Mouse (Mus musculus) adrenal gland, adult 18-20 months (tissue): ENCODE data around the gene Rab27a. TPM values are rescaled to one million over a fixed set of nuclear protein-coding genes. Genes with fewer than 3 reads are reported as not detected.
"Not testable (repeated sequence)": the region's sequence is repeated elsewhere in the genome, so short reads cannot be mapped to it uniquely, and the experiment has no call there.

ENCODE experiments used
- DNase-seq, 2 experiments: peaks; one replicate each; pipeline ENCODE4 v3.0.0; 2021 to 2022; ENCODE audit warnings: low spot score in 2 of 2
- total RNA-seq, 2 experiments: library from RNA; stranded (reverse); gene quantifications; 1 replicate in 1 of 2; 2 replicates in 1 of 2; pipeline ENCODE4 v1.2.3; 2021

Gene Rab27a
- total RNA-seq, 2 experiments from 2014 or later, result 22.9 to 29.6 TPM

DNA sequence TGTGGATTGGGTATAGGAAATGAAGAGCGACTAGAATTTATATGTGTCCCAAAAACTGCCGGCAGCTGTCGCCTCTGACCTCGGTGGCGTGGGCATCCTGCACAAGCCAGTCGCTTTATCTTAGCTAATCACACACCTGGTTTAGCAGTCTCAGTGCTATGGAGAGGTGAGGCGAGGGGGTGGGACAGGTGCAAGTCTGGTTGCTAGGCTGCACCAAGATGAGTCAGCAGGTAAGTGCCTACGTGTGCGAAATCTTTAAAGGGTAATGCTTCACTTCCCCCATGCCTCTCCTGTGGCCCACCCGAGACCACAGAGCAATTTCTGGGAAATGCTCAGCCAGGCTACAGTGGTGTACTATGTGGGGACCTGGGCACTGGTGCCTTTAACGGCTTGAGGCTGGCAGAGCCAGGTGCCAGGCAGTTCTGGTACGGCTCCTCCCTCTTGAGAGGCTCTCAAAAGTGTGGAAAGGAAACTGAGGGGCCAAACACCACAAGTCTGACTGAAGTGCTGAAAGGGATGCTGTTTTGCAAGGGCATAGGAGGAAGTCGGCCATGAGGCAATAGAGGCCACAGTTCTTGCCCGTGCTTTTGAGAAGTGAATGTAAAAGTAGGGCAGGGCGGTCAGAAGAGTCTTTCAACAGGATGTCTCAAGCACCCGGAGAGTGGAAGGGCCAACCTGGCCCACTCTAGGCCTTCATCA is 44.7 kb downstream of the Rab27a start:
- no peak for DNase-seq

DNA sequence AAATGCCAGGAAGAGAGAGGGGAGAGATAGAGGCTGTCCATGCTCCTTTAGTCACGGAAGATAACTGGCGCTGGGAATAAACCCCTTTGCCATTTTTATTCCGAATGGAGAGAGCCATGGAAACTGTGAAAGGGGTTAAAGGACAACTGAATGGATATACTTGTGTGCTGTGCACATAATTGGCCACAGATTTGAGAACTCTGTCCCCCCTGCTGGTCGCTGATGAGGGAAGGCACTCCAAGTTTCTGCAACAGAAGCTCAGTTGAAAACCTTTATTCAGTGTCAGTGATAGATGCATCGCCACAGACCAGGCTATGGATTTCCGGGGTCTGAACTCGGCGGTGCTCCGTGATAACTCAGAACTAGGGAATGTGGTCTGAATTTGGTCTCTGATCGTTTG is 45.5 kb downstream of the Rab27a start:
- DNase-seq, result no peak

DNA sequence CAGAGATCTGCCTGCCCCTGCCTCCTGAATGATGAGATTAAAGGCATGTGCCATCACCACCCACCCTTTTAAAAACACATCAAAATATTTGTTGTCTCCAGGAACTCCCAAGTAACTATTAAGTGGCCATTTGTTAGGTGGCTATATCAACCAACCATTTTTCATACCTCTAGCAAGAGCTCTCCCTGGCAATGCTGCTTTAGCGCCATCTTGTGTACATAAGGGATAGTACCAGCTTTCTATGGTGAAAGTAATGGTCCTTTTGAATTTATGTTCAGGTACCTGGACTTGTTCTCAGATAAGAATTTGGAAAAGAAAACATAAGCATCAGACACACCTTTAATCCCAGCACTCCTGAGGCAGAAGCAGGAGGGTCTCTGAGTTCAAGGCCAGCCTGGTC is 47.1 kb downstream of the Rab27a start:
- DNase-seq, result no peak

DNA sequence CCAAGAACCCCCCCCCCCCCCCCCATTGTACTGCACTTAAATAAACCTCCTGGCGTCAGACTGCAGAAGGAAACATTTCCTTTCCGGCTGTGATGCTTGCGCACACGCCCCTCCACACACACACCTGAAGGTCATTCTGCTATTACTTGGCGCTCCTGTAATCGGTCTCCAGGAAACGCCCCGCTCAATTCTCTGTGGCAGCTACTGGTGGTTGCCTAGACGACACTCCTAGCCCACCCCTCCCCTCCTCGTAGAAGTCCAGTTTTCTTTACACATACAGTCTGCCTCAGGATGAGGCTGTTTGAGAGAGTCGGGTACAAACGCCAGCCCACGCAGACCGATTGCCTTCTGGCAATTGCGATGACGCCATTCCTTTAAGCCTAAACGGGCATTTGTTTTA is 49.9 kb downstream of the Rab27a start:
- DNase-seq, result no peak

DNA sequence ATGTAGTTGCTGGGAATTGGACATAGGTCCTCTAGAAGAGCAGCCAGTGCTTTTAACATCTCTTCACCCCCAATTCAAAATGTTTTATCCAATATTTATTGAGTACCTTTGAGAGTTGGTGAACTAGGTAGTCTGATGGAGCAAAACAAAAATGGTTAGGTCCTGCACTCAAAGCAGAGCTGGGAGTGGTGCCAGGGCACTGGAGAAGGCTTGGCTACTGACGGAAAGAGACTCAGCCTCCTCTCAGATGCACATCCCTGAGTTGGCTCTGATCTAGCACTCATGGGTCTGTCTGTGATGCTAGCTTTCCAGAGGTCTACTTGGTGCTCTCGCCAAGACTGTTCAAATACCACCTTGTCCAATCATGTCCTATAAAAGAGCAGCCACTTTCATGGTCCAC is 53.2 kb downstream of the Rab27a start:
- DNase-seq, result no peak

DNA sequence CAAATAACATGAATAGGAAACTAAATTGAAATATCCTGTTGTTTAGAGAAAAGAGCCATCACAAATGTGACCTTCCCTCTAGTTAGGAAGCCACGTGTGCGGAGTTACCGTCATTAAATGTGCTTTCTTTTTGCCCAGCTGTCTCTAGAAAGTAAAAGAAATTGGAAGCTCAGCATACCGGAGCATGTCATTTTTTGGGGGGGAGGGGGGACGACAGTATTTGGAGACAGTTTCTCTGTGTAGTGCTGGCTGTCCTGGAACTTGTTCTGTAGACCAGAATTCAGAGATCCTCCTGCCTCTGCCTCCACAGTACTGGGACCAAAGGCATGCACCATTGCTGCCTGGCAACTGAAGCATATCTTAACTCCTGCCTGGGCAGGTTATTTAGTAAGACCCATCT is 56.9 kb downstream of the Rab27a start, which contains the start of gene Khdc3:
Gene Khdc3, plus strand, starts transcription at position 301 of the 400 bp plus-strand sequence.
- no peak for DNase-seq

DNA sequence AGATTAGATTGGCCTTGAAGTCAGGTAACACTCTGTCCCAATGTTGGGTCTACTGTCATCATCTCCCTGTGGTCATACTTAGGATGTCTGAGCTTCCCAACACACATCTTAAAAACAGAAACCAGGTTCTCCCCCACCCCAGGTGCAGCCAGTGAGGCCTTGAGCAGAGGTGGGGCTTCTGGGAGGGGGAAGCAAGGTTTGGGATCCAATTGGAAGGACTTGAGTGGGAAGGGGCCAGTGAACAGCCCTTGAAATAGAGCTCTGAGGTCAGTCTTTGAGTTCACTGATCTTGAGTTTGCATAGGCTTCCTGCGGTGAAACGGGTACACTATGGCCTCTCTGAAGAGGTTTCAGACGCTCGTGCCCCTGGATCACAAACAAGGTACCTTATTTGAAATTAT is 57.5 kb downstream of the Rab27a start, which contains the start of gene Gm20509:
Gene Gm20509, plus strand, starts transcription at position 290 of the 400 bp plus-strand sequence.
- DNase-seq, result no peak

DNA sequence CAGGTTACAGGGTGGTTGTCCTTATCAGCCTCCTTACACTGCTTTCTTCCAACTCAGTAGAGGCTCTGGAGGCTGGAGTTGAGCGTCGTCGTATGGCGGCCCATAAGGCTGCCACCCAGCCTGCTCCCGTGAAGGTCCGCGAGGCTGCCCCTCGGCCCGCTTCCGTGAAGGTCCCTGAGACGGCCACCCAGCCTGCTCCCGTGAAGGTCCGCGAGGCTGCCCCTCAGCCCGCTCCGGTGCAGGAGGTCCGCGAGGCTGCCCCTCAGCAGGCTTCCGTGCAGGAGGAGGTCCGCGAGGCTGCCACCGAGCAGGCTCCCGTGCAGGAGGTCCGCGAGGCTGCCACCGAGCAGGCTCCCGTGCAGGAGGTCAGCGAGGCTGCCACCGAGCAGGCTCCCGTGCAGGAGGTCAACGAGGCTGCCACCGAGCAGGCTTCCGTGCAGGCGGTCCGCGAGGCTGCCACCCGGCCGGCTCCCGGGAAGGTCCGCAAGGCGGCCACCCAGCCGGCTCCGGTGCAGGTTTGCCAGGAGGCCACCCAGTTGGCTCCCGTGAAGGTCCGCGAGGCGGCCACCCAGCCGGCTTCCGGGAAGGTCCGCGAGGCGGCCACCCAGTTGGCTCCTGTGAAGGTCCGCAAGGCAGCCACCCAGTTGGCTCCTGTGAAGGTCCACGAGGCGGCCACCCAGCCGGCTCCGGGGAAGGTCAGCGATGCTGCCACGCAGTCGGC is 58.7 kb downstream of the Rab27a start:
- DNase-seq, result peak; percentile 40 to 48

DNA sequence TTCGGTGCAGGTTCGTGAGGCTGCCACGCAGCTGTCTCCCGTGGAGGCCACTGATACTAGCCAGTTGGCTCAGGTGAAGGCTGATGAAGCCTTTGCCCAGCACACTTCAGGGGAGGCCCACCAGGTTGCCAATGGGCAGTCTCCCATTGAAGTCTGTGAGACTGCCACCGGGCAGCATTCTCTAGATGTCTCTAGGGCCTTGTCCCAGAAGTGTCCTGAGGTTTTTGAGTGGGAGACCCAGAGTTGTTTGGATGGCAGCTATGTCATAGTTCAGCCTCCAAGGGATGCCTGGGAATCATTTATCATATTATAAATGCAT is 59.2 kb downstream of the Rab27a start:
- DNase-seq, result no peak

DNA sequence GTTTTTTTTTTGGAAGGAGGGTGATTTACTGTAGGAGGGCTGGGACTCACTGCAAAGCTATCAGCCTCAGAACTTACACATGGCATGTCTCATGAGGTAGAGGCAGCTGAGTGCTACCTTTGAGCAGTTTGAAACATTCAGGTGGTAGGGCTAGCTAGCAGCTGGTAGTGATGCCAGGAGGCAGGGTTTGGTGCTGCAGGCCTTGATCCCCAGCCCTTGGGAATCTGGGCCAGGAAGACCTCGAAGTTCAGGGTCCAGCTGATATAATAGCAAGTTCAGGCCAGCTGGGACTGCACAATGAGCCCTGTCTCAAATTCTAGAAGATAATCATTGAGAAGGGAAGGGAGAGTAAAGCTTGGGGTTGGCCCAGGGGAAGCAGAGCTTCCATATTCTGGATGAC is 60.5 kb downstream of the Rab27a start:
- no peak for DNase-seq

DNA sequence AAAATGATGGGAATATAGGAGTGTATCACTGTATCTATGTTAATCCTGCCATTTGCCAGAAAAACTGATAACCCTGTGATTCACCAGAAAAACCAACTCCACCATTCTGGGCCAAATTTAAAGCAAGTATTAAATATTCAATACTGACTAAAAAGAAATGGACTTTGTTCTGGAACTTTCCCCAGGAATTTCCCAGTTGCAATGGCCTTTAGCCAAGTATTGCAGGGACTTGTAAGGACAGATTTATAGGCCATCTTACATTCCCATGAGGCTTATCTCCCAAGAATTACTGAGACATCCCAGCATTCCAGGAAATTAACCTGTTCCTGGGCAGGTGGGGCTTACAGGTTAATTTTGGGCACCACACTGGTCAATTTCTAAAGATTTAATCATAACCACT is 61.1 kb downstream of the Rab27a start:
- no peak for DNase-seq

DNA sequence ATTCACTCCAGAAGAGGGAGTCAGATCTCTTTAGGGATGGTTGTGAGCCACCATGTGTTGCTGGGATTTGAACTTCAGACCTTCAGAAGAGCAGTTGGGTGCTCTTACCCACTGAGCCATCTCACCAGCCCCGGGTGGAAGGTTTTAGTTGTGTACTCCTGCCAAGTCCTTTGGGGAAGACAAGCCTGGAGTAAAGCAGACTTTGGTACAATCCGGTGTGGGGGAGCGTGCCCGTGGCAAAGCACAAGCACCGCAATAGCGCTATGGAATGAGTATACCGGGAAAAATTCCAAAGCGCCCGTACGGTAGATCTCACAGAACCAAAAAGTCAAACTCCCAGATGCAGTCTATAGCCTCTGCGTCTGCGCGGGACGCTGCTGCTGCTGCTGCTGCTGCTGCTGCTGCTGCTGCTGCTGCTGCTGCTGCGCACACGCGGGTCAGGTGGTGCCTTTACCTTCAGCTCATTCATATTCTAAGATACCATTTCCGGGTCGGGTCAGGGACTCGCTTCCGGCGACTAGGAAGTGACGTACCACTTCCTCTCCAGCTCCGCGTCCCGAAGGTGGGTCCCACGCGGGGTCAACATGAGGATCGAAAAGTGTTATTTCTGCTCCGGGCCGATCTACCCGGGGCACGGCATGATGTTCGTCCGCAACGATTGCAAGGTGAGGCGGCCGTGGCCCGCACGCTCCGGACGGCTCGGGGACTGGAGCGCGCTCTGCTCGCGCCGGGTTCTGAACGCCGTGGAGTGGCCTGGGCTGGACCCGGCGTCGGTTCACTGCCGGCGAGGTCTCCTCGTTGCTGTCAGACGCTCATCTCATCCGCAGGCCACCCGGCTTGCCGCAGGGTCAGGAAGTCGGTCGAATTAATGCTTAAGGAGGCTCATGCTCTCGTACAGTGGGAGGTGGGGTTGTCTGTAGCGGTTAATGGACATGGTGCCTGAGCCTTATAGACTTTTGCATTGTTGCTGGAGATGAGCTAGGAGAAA is 68.6 kb downstream of the Rab27a start, which contains the start of gene Rsl24d1:
Gene Rsl24d1, plus strand, starts transcription at position 508 of the 988 bp plus-strand sequence.
- peak; percentile 70 to 74 for DNase-seq

DNA sequence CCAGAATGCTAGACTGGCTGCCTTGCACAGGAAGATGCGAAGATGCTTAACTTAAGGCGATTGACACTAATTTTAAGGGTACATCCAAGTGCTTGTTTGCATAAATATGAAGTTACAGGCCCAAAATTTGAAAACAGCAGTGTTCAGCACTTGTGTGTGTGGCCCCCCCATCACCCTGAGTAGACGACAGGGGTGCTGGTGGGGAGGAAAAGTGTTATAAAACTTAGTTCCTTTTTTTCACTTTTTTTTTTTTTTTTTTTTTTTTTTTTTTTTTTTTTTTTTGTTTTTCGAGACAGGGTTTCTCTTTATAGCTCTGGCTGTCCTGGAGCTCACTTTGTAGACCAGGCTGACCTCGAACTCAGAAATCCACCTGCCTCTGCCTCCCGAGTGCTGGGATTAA is 72.0 kb downstream of the Rab27a start:
- DNase-seq, result not testable (repeated sequence)

DNA sequence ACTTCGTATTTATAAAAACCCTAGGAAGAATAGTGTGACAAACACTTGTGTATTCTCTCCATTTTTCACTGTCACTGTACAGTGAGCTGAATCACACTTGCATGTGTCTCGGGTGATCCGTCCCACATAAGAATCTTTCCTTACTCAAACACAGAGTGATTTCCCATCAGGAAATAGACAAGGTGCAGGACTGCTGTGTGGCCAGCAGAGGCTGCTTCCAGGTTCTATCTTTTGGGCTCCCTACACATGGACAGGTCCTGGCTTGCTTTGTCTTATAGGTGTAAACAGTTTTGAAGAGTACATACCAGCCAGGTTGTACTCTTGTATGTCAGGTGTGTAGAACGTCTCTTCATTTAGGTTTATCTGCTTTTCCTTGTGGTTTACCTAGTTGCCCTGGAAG is 73.4 kb downstream of the Rab27a start:
- DNase-seq, result no peak

DNA sequence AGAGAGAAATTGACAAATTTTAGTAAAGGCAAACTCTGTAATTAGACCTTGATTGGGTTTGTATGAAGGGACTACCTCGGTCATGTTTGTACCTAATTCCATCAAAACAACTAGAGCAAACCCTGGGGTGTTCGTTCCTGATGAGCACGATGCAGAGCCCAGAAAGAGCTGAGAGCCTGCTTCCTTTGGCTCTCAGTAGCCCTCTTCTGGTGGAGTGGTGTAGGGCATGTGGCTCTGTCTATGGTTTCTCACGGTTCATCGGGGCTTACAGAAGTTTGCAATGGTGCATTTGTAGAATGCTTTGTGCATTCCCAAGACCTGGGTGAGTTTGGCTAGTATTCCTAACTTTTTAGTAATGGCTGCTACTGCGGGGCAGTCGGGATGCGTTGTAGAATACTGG is 77.1 kb downstream of the Rab27a start:
- no peak for DNase-seq

DNA sequence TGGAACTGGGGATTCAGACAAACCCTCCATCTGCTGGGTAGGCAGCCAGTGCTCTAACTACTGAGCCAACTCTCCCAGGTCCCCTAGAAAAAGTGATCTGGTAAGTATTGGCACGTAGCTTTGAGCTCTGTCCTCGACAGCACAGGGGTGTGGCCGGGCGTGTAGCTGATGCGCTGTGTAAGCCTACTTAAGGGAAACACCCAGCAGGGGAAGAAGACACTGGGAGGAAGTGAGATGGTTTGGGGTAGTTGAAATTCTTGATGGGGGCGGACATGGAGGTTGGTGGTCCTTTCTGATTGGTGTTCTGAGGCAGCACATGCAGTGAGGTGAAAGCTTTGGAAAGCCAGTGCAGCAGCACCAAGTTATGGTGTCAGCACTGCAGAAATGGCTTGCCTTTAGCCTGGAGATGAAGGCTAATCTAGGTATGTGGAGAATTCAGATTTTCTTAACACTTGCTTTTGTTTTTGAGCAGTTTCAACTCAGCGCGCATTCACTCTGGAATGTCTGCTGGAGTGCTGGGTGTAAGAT is 80.5 kb downstream of the Rab27a start:
- DNase-seq, result no peak

DNA sequence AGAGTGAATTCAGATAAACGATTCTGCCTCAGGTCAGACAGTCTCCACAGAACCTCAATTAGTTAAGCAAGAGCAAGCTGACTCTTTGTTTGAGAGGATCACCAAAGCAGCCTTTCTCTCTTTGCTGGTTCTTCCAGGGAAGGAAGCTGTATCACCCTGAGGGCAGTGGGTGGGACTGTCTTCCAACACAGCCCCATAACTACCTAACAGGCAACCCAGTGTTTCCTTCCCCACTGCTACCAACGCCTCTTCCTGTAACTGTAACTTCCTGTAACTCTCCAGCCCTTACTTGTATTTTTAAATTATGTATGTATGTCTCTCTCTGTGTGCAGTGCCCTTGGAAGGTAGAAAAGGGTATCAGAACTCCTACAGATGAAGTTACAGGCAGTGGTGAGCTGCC is 82.8 kb downstream of the Rab27a start:
- DNase-seq, result no peak

DNA sequence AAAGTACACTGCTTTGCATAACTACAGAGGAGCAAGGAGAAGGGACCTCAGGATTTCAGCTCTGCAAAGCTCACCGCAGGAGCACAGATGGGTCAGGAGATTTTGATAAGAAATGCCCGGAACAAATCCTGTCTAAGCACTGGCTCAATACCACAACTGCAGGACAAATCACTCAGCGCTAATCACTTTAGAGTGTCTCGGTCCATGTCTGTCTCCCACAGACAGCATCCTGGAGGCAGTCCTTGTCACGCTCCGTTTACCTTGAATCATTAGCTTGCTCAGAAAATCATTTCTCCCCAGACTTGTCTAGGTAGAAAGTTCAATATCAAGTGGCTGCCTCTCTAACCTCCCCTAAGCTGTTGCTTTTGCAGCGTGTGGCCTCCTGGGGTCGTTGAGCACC is 85.2 kb downstream of the Rab27a start:
- no peak for DNase-seq

DNA sequence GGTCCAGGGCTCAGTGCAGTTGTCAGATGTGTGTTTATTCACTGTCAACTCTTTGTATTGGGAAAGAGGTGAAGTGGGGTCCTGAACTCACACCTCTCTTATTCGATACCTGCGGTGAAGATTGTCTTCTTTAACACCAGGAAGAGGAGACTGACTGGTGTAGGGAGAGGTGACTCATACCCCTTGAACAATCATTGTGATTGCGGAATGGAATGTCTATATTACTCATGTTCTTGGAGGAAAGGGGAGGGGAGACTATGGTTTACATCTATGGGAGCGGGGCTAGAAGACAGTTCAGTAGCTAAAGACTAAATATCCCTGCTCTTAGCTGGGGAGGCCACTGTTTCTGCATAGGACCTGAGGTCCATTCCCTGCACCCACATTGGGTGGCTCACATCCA is 85.9 kb downstream of the Rab27a start:
- DNase-seq, result no peak

DNA sequence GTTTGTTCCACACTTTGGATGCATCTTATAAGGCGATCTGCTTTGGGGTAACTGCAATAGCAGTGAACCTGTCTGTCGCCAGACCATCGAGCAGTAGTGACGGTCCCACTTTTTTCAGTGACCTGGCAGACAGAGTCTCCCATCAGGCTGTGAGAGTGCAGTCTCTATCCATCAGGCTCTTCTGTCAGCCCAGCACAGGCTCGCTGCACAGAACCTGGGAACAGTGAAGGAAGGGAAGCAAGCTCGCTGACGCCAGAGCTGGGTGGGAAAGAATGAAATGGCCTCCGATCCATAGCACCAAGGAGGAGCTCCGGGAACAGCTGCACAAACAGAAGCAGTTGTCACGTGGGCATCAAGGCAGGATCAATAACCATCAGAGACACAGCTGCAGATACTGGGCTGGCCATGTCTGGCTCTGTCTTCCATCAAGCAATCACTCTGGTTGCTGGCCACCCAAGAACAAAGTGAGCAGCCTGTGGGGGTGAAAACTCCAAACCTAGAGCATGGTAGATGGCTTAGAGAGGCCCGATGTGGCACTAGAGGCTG is 92.8 kb downstream of the Rab27a start:
- DNase-seq, result no peak
